ENCODE assay signal across 12 mouse cellular contexts in the genomic region with DNA sequence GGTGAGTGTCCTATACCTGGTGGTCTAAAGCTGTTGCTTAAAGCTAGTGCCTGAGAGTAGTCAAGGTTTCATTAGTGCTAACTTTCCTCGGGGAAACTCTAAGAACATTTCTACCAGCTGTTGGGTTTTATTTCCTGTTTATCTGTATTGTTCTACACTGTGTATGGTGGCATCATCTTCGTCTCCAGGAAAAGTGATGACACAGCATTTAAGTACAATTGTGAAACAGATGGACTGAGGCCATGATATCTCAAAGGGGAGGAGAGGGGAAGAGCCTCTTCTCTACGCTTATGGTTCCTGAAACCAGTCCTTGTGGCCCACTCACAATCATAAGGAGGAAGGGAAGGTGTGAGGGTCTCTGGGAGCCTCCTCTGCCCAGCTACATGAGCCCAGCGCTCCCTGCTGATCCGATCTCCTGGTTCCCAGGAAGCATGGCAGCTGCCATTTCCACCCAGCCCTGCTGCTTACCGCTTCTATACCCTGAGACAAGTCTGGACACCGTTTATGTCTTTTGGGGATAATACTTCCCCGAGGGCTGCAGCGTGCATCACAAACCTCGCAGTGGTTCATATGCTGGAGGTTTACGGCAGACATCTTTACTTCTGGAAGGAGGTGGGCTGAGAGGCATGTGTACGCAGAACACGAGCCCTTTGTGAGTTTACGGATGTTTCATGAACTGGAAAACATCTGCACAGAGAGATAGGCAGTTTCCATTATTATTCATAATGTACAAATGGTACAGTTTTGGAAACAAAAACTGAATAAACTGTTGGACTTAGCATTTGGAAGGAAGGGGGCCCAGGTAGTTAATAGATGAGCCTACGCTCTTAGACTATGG.
DNase-seq lines count a peak whose midpoint lies in the region; ATAC-seq and TF ChIP-seq lines count a peak whose summit lies in the region.
"Had no signal": no experiment of that assay in that cellular context is flagged by ENCODE, and none has a peak within 500 bp of the region (broad histone marks: within the 10 kb centered on the region; RNA-seq: fewer than 3 reads in every experiment).

No protein-coding gene starts in this region.

- no peak for TF ChIP-seq CTCF in intestine, postnatal 0 days (IDR thresholded peaks at IDR 0.05; ENCODE audit: low read depth)
- TF ChIP-seq CTCF in midbrain, postnatal 0 days (IDR thresholded peaks at IDR 0.05): no peak

- H3K27ac ChIP-seq in intestine, postnatal 0 days (ENCODE audit: low read depth, low read length): 0 out of 2 replicates have a peak overlapping the region, but pooled peaks have one; percentile 15
- no peak overlapping the region for H3K27ac ChIP-seq in intestine, embryonic 16.5 days (ENCODE audit: low read length)
- H3K27ac ChIP-seq in embryonic facial prominence, embryonic 15.5 days (replicated peaks): peak overlapping the region; percentile 70
- H3K27ac ChIP-seq in limb, embryonic 10.5 days: peak overlapping the region; percentile 87
- no peak overlapping the region for H3K27ac ChIP-seq in midbrain, postnatal 0 days (ENCODE audit: low read depth, low read length)

- peaks cover 20% of the 10 kb centered on the region for H3K4me1 ChIP-seq in intestine, postnatal 0 days (replicated peaks; ENCODE audit: control insufficient read depth, insufficient read depth, low read length)
- peaks cover 42% of the 10 kb centered on the region for H3K4me1 ChIP-seq in intestine, embryonic 16.5 days (ENCODE audit: control insufficient read depth, insufficient read depth, low read length)
- H3K4me1 ChIP-seq in embryonic facial prominence, embryonic 15.5 days: peaks cover 39% of the 10 kb centered on the region
- H3K4me1 ChIP-seq in limb, embryonic 10.5 days: peaks cover 35% of the 10 kb centered on the region
- peaks cover 47% of the 10 kb centered on the region for H3K4me1 ChIP-seq in megakaryocyte, embryonic 14.5 days
- H3K4me1 ChIP-seq in midbrain, postnatal 0 days (ENCODE audit: insufficient read depth, low read length): peaks cover 9% of the 10 kb centered on the region

- no peaks in the 10 kb centered on the region for H3K9me3 ChIP-seq in intestine, postnatal 0 days (ENCODE audit: control insufficient read depth)
- no peaks in the 10 kb centered on the region for H3K9me3 ChIP-seq in intestine, embryonic 16.5 days (ENCODE audit: control insufficient read depth, low read length)
- no peaks in the 10 kb centered on the region for H3K9me3 ChIP-seq in embryonic facial prominence, embryonic 15.5 days (replicated peaks)
- H3K9me3 ChIP-seq in limb, embryonic 10.5 days (replicated peaks): no peaks in the 10 kb centered on the region
- H3K9me3 ChIP-seq in megakaryocyte, embryonic 14.5 days: peaks cover 7% of the 10 kb centered on the region; the same call in 1 of the 2 replicates
- no peaks in the 10 kb centered on the region for H3K9me3 ChIP-seq in midbrain, postnatal 0 days (ENCODE audit: low read length)
- H3K9me3 ChIP-seq: hindbrain, embryonic 15.5 days had no signal

- 80% methylated on average over 15 of the region's 15 CpGs for WGBS in intestine, postnatal 0 days
- WGBS in intestine, embryonic 16.5 days: 82% methylated on average over 15 of the region's 15 CpGs
- WGBS in embryonic facial prominence, embryonic 15.5 days: 56% methylated on average over 15 of the region's 15 CpGs
- WGBS in limb, embryonic 10.5 days: 89% methylated on average over 15 of the region's 15 CpGs
- WGBS in midbrain, postnatal 0 days: 88% methylated on average over 15 of the region's 15 CpGs

- H3K4me3 ChIP-seq in intestine, postnatal 0 days (ENCODE audit: low read depth, low read length): no peak overlapping the region
- no peak overlapping the region for H3K4me3 ChIP-seq in intestine, embryonic 16.5 days (ENCODE audit: low read length)
- H3K4me3 ChIP-seq in embryonic facial prominence, embryonic 15.5 days (replicated peaks): no peak overlapping the region
- no peak overlapping the region for H3K4me3 ChIP-seq in limb, embryonic 10.5 days
- H3K4me3 ChIP-seq in megakaryocyte, embryonic 14.5 days (replicated peaks): peak overlapping the region; percentile 71
- no peak overlapping the region for H3K4me3 ChIP-seq in midbrain, postnatal 0 days (ENCODE audit: low read depth, low read length)
- H3K4me3 ChIP-seq: hindbrain, embryonic 15.5 days had no signal

- H3K4me2 ChIP-seq in intestine, postnatal 0 days (replicated peaks; ENCODE audit: low read depth): no peak overlapping the region
- H3K4me2 ChIP-seq in intestine, embryonic 16.5 days (ENCODE audit: low read depth, low read length): no peak overlapping the region
- H3K4me2 ChIP-seq in embryonic facial prominence, embryonic 15.5 days (replicated peaks): no peak overlapping the region
- H3K4me2 ChIP-seq in midbrain, postnatal 0 days (ENCODE audit: low read depth, low read length, poor library complexity, severe bottlenecking): no peak overlapping the region
- H3K4me2 ChIP-seq: hindbrain, embryonic 15.5 days had no signal

- ATAC-seq in intestine, postnatal 0 days: no peak
- ATAC-seq in intestine, embryonic 16.5 days: no peak
- no peak for ATAC-seq in embryonic facial prominence, embryonic 15.5 days (ENCODE audit: insufficient number of reproducible peaks, low FRiP score, low TSS enrichment, low read depth)
- ATAC-seq in midbrain, postnatal 0 days (ENCODE audit: low FRiP score): no peak
- ATAC-seq: forebrain, embryonic 14.5 days had no signal

- H3K27me3 ChIP-seq in intestine, postnatal 0 days (replicated peaks; ENCODE audit: control insufficient read depth, insufficient read depth, low read length): no peaks in the 10 kb centered on the region
- H3K27me3 ChIP-seq in intestine, embryonic 16.5 days (replicated peaks; ENCODE audit: control insufficient read depth, insufficient read depth, low read length): no peaks in the 10 kb centered on the region
- no peaks in the 10 kb centered on the region for H3K27me3 ChIP-seq in embryonic facial prominence, embryonic 15.5 days
- H3K27me3 ChIP-seq in limb, embryonic 10.5 days (ENCODE audit: low read depth, poor library complexity, severe bottlenecking): no peaks in the 10 kb centered on the region
- H3K27me3 ChIP-seq in megakaryocyte, embryonic 14.5 days (replicated peaks): peaks cover 73% of the 10 kb centered on the region
- no peaks in the 10 kb centered on the region for H3K27me3 ChIP-seq in midbrain, postnatal 0 days (ENCODE audit: insufficient read depth, low read length)
- H3K27me3 ChIP-seq: hindbrain, embryonic 15.5 days had no signal

- DNase-seq in limb, embryonic 10.5 days (ENCODE audit: low spot score): peak; percentile 15
- DNase-seq in MN1 (ENCODE audit: low spot score): no peak
- no peak for DNase-seq in midbrain, postnatal 0 days (ENCODE audit: low spot score)
- no peak for DNase-seq in embryo, embryonic 10.5 days (ENCODE audit: low spot score)
- DNase-seq: cerebellum, adult 9-11 months; right cerebral cortex, postnatal 14 days had no signal

- no peaks in the 10 kb centered on the region for H3K36me3 ChIP-seq in intestine, postnatal 0 days (ENCODE audit: control insufficient read depth, insufficient read depth)
- no peaks in the 10 kb centered on the region for H3K36me3 ChIP-seq in intestine, embryonic 16.5 days (ENCODE audit: control insufficient read depth, insufficient read depth, low read length)
- H3K36me3 ChIP-seq in embryonic facial prominence, embryonic 15.5 days: no peaks in the 10 kb centered on the region
- H3K36me3 ChIP-seq in limb, embryonic 10.5 days: no peaks in the 10 kb centered on the region
- no peaks in the 10 kb centered on the region for H3K36me3 ChIP-seq in megakaryocyte, embryonic 14.5 days (replicated peaks; ENCODE audit: low read length)
- no peaks in the 10 kb centered on the region for H3K36me3 ChIP-seq in midbrain, postnatal 0 days (ENCODE audit: insufficient read depth, low read length)
- H3K36me3 ChIP-seq: hindbrain, embryonic 15.5 days had no signal

- H3K9ac ChIP-seq in intestine, postnatal 0 days (ENCODE audit: low read depth, low read length): no peak overlapping the region
- no peak overlapping the region for H3K9ac ChIP-seq in intestine, embryonic 16.5 days (ENCODE audit: low read depth, low read length)
- H3K9ac ChIP-seq in embryonic facial prominence, embryonic 15.5 days: no peak overlapping the region
- no peak overlapping the region for H3K9ac ChIP-seq in midbrain, postnatal 0 days (replicated peaks; ENCODE audit: low read length, poor library complexity, severe bottlenecking)
- H3K9ac ChIP-seq: hindbrain, embryonic 15.5 days had no signal

Comparison
In these comparisons a context has a peak if more than half of its experiments do, and no peak if none do; other contexts are left out.
1. H3K27ac ChIP-seq: peak in intestine, postnatal 0 days (single experiment), embryonic facial prominence, embryonic 15.5 days (single experiment) and limb, embryonic 10.5 days (single experiment); none in intestine, embryonic 16.5 days (single experiment) and midbrain, postnatal 0 days (single experiment).